Mouse (Mus musculus): ENCODE measurements around the gene Bcl6b.

DNA sequence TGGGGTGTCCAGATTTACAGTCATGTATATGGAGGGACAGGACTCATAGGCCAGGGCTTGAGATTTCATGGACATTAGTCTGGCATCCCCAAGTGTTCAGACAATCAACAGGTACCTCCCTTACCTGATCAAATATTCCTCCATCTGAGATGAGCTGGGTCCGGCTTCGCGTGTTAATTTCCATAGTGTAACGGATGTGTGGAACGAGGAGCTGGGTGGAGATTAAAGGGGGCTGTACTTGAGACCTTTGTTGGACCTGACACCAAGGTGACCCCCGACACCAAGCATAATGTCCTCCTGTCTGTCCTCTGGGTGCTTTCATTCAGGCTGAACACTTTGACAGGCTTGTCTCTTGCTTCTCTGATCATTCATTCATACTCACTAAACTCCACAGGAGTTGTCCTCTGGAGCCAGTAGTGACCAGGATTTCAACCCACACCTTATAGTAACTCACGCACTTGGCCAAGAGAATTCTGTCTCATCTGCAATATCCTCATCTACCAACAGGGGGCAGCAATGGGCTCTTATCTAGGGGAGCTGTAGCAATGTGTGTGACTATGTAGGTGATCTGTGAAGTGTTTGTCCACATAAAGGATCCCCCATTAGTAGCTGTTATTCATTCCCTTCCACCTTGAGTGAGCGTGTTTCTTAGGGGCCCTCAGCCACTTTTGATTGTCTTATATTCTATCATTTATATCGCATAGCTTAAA lies 17.7 kb upstream of the Bcl6b start:
- TF ChIP-seq CTCF (IDR thresholded peaks at IDR 0.05; ENCODE audit: low read depth, low read length): peak; percentile 93
- no peak for TF ChIP-seq TAL1 (conservative IDR thresholded peaks at IDR 0.05; ENCODE audit: low read depth, low read length)
